Mouse (Mus musculus): ENCODE measurements around the gene Grm3.

DNA sequence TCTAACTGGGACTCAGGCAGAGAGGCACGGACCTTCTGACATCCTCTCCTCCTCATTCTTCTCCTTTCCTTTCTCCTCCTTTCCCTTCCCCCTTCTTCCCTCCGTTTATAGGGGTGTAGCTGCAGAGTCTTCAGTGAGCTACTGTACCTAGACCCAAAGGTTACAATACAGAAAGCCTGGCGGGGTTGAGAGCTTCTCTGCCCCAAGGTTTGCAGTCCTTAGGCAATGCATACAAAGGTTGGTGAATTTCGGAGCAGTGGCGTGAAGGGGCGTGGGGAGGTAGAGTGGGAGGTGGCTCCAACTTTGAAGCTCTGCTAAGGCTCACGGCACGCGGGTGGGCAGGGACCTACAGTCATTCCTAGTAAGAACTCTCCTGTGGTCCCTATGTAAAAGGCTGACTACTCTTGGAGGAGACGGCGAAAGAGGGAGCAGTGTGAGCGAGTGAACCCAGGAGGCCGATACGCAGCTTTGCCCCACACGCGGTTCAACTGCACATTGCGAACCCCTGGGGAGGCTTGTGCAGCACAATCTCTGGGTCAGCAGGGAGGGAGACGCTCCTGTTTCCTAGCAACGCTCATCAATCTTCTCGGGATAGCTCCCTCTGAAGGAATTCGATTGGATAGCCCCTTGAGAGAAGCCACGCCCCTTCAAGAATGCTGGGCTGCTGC lies 765 bp upstream of the Grm3 start:
- TF ChIP-seq MXI1 (IDR thresholded peaks at IDR 0.05; ENCODE audit: low read depth, low read length) (no peak), POLR2A (IDR thresholded peaks at IDR 0.05; ENCODE audit: control insufficient read depth in 1 of 2, insufficient read depth in 1 of 2, low read depth in 1 of 2, low read length in 2 of 2, poor library complexity in 1 of 2) (no peak), SMC3 (IDR thresholded peaks at IDR 0.05; ENCODE audit: low read depth, low read length) (no peak), GATA1 (IDR thresholded peaks at IDR 0.05; ENCODE audit: low read depth, low read length) (no peak), EP300 (IDR thresholded peaks at IDR 0.05; ENCODE audit: low read depth in 1 of 2, low read length in 2 of 2) (no peak)

All from MEL (cell line).